Mouse (Mus musculus) kidney, postnatal 10 days (tissue): Measurements from ENCODE around the gene Olfr867.

Source experiments
- DNase-seq: peaks from one replicate; pipeline ENCODE4 v3.0.0; 2021; ENCODE audit warnings: mixed read lengths

The Olfr867 gene

GRCm38 (mm10) chr9:20057462-20057861, at the start of gene Olfr867:
Gene Olfr867, minus strand, starts transcription at chr9:20057562.
- DNase-seq, result no peak

GRCm38 (mm10) chr9:20098326-20098725, 41.0 kb upstream of the Olfr867 start, which contains the start of gene Olfr868:
Gene Olfr868, plus strand, starts transcription at chr9:20098626.
- DNase-seq, result no peak

DNA sequence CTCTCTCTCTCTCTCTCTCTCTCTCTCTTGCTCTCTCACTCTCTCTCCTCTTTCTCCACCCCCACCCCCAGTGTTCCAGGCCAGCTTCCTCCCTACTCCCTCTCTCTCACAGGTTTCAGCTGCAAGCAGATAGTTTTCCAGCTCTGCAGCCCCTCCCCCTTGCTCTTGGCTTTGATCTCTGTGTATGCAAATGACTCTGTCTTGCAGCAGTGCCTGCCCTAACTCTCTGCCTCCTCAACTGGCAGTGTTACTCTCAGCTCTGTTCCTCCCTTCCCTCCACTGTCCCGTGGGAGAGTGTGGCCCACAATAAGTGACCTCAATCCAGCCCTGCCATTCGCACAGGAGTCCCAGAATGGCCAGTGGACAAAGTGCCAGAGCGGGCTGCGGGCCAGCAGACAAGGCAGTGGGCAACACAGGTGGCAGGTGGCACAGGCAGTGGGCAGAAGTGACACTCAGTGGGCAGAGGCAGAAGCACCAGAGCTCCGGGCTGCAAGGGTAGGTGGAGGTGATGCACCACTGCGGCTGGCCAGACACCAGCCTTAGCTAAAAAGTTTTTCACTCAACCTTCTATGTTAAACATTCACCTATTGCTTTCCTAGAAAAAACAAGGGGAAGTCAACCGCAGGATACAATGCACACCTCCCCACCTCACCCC, 16.3 kb upstream of the Olfr867 start:
- DNase-seq, result peak; percentile 9

DNA sequence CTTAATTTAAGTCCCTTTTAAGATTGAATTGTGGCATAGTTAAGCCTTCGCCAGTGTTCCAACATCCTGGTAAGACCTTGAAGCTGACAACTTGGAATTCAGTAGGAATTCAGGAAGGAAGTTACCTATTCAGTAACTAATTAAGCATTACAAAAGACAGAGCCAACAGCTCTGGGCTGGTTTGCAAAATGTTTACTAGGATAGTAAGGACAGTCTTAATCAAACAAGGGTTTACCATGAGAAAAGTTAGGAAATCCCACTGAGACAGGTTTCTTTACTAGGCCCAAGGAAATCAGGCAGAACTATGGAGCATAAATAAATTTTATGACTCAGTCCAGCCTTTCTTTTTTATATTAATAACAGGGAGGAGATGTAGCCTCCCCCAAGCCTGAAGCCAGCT, 13.9 kb upstream of the Olfr867 start:
- no peak for DNase-seq

- DNase-seq, result no peak
Measured at GRCm38 (mm10) chr9:20070236-20070635, 12.9 kb upstream of the Olfr867 start.

DNA sequence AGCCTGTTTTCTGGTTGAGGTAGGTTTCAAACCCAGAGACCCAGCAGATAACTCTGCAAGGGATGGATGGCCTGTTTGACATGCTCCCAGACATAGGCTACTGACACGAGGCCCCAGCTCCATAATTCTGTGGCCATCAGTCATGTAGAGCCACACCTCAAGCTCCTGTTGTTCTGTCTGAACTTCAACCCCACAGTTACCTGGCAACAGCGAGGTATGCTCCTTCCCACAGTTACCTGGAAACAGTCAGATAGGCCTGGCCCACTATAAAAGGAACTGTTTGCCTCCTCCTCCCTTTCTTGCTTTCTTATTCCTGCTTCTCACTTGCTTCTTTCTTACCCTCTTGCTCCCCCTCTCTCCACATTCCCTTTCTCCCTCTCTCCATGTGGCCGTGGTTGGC, 9.4 kb downstream of the Olfr867 start:
- DNase-seq, result no peak

DNA sequence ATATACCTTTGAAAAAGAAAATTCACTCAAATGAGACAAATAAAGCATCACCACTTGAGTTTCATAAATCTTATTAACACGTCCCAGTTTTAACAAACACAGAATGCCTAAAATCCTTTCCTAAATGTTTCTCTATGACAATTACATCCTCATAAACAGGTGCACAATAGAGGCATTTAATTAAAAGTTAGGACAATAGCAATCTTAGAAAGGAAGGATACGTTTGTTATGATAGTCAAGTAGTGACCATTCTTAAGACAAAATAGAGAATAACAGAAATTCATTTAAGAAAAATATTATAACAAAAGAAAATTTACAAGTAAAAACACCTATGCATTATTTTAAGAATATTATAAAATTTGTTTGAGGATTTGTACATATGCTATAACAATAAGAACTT, 29.4 kb downstream of the Olfr867 start, which contains the start of gene Olfr866:
Olfr866 (minus strand) TSS at position 101 of the 400 bp plus-strand sequence.
- DNase-seq, result no peak
